Mouse (Mus musculus): ENCODE results near the gene Nek6. TPM values are rescaled to one million over a fixed set of nuclear protein-coding genes. Genes with fewer than 3 reads are reported as not detected.

The Nek6 gene
- polyA plus RNA-seq, 1 experiment, result 25.6 TPM

DNA sequence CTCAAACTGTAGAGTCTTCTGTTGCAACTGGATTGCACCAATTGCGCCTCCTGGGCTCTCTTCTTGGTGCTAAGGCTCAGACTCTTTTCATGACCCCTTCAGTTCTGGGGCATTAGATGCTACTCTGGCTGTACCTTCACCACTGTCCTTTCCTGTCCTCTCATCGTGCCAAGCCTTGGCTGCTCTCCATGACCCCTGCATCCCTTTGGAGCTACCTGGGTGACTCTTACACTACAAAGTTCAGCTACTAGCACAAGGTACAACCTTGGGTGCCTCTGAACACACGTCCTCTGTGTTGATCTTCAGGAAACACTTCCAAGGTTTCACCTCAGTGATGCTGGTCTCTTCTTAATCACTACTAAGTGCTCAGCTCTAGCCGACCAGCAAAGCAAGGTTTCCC is 51.2 kb downstream of the Nek6 start:
- Histone ChIP-seq H3ac (ENCODE audit: control insufficient read depth, insufficient read length) (no peak overlapping the region), H3K4me3 (no peak overlapping the region), H3K36me3 (ENCODE audit: control insufficient read depth, insufficient read depth) (peaks cover 10% of the 10 kb centered on the region), H3K27me3 (ENCODE audit: control insufficient read depth, insufficient read depth, insufficient read length) (no peaks in the 10 kb centered on the region), H3K4me2 (ENCODE audit: low read depth) (no peak overlapping the region), H3K79me2 (ENCODE audit: control insufficient read depth, insufficient read depth) (no peaks in the 10 kb centered on the region)
- no peak for TF ChIP-seq USF1 (IDR thresholded peaks at IDR 0.05; ENCODE audit: low read depth)
- TF ChIP-seq POLR2AphosphoS2 (IDR thresholded peaks at IDR 0.05; ENCODE audit: insufficient read length, low read depth), result no peak
- no peak for TF ChIP-seq MYOG (IDR thresholded peaks at IDR 0.05; ENCODE audit: control insufficient read depth in 1 of 3, insufficient read depth in 1 of 3, insufficient read length in 2 of 3, low read depth in 2 of 3)
- no peak for TF ChIP-seq E2F4 (IDR thresholded peaks at IDR 0.05; ENCODE audit: insufficient read depth)
- no peak for TF ChIP-seq MAX (IDR thresholded peaks at IDR 0.05; ENCODE audit: low read depth)
- TF ChIP-seq REST (IDR thresholded peaks at IDR 0.05; ENCODE audit: insufficient read depth, insufficient read length), result no peak
- no peak for TF ChIP-seq TCF3 (IDR thresholded peaks at IDR 0.05; ENCODE audit: insufficient read length, low read depth)
- no peak for TF ChIP-seq MYOD1 (IDR thresholded peaks at IDR 0.05; ENCODE audit: control insufficient read depth in 1 of 3, insufficient read length in 2 of 3, low read depth in 2 of 3)

DNA sequence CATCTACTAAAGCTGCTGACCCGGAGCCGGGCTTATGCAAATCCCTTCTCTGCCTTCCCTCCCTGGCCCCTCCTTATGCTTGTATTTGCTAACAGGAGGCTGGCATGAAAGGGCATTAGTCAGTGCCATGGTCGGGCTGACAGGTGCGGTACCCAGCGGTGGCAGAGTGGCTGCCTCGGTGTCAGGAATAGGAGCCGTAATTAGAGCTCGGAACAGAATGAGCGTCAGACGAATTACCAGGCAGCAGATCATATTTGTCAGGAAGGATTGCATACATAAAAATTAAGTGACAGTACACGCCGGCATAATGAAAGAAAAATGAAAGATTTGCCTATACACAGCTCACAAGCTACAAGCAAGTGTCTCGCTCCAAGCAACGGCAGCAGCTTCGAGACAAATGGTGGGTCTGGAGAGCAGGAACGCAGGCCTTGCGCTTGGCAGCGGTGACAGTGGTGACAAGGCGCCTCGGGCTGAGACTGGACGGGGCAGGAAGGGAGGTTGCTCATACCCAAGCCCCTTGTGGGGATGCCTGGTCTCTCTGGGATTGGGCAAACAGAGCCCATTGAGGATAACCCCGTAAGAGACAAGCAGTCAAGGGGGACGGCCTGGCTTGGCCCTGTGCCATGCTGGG is 60.6 kb downstream of the Nek6 start:
- no peak overlapping the region for H3ac ChIP-seq (ENCODE audit: control insufficient read depth, insufficient read length)
- no peak overlapping the region for H3K4me2 ChIP-seq (ENCODE audit: low read depth)
- peaks cover 3% of the 10 kb centered on the region for H3K36me3 ChIP-seq (ENCODE audit: control insufficient read depth, insufficient read depth)
- TF ChIP-seq POLR2AphosphoS2 (IDR thresholded peaks at IDR 0.05; ENCODE audit: insufficient read length, low read depth) (no peak), MYOG (IDR thresholded peaks at IDR 0.05; ENCODE audit: control insufficient read depth in 1 of 3, insufficient read depth in 1 of 3, insufficient read length in 2 of 3, low read depth in 2 of 3) (peak in 2 of 3 experiments; percentile 16 to 25), E2F4 (IDR thresholded peaks at IDR 0.05; ENCODE audit: insufficient read depth) (no peak), MAX (IDR thresholded peaks at IDR 0.05; ENCODE audit: low read depth) (no peak), USF1 (IDR thresholded peaks at IDR 0.05; ENCODE audit: low read depth) (no peak), TCF3 (IDR thresholded peaks at IDR 0.05; ENCODE audit: insufficient read length, low read depth) (no peak), MYOD1 (IDR thresholded peaks at IDR 0.05; ENCODE audit: control insufficient read depth in 1 of 3, insufficient read length in 2 of 3, low read depth in 2 of 3) (peak in 2 of 3 experiments; percentile 17 to 59), REST (IDR thresholded peaks at IDR 0.05; ENCODE audit: insufficient read depth, insufficient read length) (no peak)
- H3K79me2 ChIP-seq (ENCODE audit: control insufficient read depth, insufficient read depth), result no peaks in the 10 kb centered on the region
- no peaks in the 10 kb centered on the region for H3K27me3 ChIP-seq (ENCODE audit: control insufficient read depth, insufficient read depth, insufficient read length)
- no peak overlapping the region for H3K4me3 ChIP-seq

DNA sequence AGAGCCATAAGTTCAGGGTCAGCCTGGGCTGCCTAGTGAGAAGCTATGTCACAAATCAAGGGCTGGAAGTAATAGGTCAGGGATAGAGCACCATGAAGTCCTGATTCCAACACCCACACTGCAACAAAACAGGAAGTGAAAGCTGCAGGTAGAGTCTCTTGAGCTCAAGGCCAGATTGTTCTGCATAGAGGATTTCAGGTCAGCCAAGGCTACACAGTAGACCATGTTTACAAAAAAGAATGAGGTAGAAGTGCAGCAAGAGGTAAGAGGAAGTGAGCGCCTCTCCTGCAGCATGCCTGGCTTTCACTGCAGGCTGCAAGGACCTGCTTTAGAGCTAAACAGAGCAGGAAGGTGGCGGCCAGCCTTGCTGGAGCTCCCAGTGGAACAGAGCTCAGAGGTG is 63.3 kb downstream of the Nek6 start:
- peaks cover 3% of the 10 kb centered on the region for H3K36me3 ChIP-seq (ENCODE audit: control insufficient read depth, insufficient read depth)
- no peaks in the 10 kb centered on the region for H3K27me3 ChIP-seq (ENCODE audit: control insufficient read depth, insufficient read depth, insufficient read length)
- H3K4me3 ChIP-seq, result no peak overlapping the region
- H3K79me2 ChIP-seq (ENCODE audit: control insufficient read depth, insufficient read depth), result no peaks in the 10 kb centered on the region
- H3K4me2 ChIP-seq (ENCODE audit: low read depth), result no peak overlapping the region
- no peak for TF ChIP-seq USF1 (IDR thresholded peaks at IDR 0.05; ENCODE audit: low read depth)
- no peak for TF ChIP-seq POLR2A (IDR thresholded peaks at IDR 0.05; ENCODE audit: insufficient read length, low read depth)
- no peak for TF ChIP-seq CEBPB (IDR thresholded peaks at IDR 0.05; ENCODE audit: insufficient read depth, poor library complexity, severe bottlenecking)
- no peak for TF ChIP-seq MAX (IDR thresholded peaks at IDR 0.05; ENCODE audit: low read depth)
- TF ChIP-seq POLR2AphosphoS2 (IDR thresholded peaks at IDR 0.05; ENCODE audit: insufficient read length, low read depth), result no peak
- no peak for TF ChIP-seq MYOG (IDR thresholded peaks at IDR 0.05; ENCODE audit: control insufficient read depth in 1 of 3, insufficient read depth in 1 of 3, insufficient read length in 2 of 3, low read depth in 2 of 3)
- no peak for TF ChIP-seq E2F4 (IDR thresholded peaks at IDR 0.05; ENCODE audit: insufficient read depth)
- no peak for TF ChIP-seq MYOD1 (IDR thresholded peaks at IDR 0.05; ENCODE audit: control insufficient read depth in 1 of 3, insufficient read length in 2 of 3, low read depth in 2 of 3)
- TF ChIP-seq TCF3 (IDR thresholded peaks at IDR 0.05; ENCODE audit: insufficient read length, low read depth), result no peak
- H3ac ChIP-seq (ENCODE audit: control insufficient read depth, insufficient read length), result no peak overlapping the region

DNA sequence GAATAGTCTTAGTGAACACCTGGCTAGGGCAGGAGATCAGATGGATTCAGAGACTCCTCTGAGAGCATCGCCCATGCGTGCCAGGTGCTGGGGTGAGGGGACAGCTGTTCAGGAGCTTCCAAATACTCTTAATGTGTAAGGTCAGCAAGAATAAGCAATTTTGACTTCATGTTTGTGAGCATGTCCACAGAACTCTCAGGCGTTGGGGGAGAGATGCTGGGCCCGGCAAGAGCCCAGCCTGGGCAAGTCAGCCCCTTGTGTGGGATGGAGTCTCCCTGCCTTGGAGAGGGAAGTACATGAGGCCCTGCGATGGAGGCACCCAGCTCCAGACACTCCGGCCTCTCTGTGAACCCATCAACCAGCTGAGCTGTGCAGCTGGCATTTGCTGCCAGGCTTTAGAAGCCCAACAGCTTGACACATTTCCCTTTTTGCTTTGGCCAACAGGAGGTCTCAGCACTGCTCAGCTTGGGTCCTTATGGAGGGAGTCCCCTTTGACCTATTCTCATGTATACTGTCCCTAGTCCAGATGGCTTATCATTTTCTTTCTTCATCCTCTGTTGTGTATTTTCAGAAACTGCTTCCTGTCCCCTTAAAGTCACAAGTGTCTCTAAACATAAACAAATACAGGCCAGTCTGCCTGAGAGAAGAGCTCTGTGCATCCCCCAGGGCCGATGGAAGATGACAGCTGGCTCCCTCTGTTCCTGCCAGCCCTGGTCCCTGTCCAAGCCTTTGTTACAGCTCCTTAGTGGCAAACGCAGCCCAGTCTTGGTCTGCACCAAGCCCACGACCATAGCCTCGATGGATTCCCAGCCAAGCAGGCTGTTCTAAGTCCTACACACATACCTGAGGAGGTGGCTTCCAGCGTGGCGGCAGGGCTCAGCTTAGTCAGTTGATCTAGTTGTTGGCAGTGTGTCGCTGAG is 67.4 kb downstream of the Nek6 start:
- peaks cover 3% of the 10 kb centered on the region for H3K36me3 ChIP-seq (ENCODE audit: control insufficient read depth, insufficient read depth)

DNA sequence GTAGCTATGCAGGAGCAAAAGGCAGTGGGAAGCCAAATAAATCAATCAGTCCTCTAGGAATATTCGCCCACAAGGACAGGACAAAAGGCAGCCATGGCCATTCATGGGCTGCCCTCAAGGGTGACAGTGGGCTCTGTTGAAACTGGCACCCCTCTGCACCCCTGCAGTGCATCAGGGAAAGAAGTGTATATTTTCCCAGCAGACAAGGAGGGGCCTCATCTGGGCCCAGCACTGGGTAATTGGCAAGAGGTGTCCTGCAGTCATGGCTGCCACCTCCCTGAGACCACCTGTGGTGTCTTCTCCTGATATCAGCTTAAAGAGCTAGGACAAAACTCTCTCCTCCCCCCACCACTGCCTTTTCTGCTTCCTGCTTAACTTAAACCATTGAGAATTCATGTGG is 68.1 kb downstream of the Nek6 start:
- TF ChIP-seq USF1 (IDR thresholded peaks at IDR 0.05; ENCODE audit: low read depth), result no peak
- no peak for TF ChIP-seq MYOD1 (IDR thresholded peaks at IDR 0.05; ENCODE audit: control insufficient read depth in 1 of 3, insufficient read length in 2 of 3, low read depth in 2 of 3)
- no peak for TF ChIP-seq MAX (IDR thresholded peaks at IDR 0.05; ENCODE audit: low read depth)
- TF ChIP-seq E2F4 (IDR thresholded peaks at IDR 0.05; ENCODE audit: insufficient read depth), result no peak
- TF ChIP-seq MYOG (IDR thresholded peaks at IDR 0.05; ENCODE audit: control insufficient read depth in 1 of 3, insufficient read depth in 1 of 3, insufficient read length in 2 of 3, low read depth in 2 of 3), result no peak
- no peak for TF ChIP-seq POLR2AphosphoS2 (IDR thresholded peaks at IDR 0.05; ENCODE audit: insufficient read length, low read depth)
- no peak for TF ChIP-seq TCF3 (IDR thresholded peaks at IDR 0.05; ENCODE audit: insufficient read length, low read depth)
- TF ChIP-seq CEBPB (IDR thresholded peaks at IDR 0.05; ENCODE audit: insufficient read depth, poor library complexity, severe bottlenecking), result no peak
- no peak for TF ChIP-seq TCF12 (IDR thresholded peaks at IDR 0.05; ENCODE audit: insufficient read depth, poor library complexity, severe bottlenecking)
- TF ChIP-seq SRF (IDR thresholded peaks at IDR 0.05; ENCODE audit: control insufficient read depth, insufficient read length, low read depth), result no peak
- TF ChIP-seq POLR2A (IDR thresholded peaks at IDR 0.05; ENCODE audit: insufficient read length, low read depth), result no peak
- H3K27me3 ChIP-seq (ENCODE audit: control insufficient read depth, insufficient read depth, insufficient read length), result no peaks in the 10 kb centered on the region
- no peak overlapping the region for H3ac ChIP-seq (ENCODE audit: control insufficient read depth, insufficient read length)
- no peak overlapping the region for H3K4me3 ChIP-seq
- H3K4me2 ChIP-seq (ENCODE audit: low read depth), result no peak overlapping the region
- peaks cover 6% of the 10 kb centered on the region for H3K36me3 ChIP-seq (ENCODE audit: control insufficient read depth, insufficient read depth)
- H3K79me2 ChIP-seq (ENCODE audit: control insufficient read depth, insufficient read depth), result no peaks in the 10 kb centered on the region

More for the DNA sequence above, 67.4 kb downstream of the Nek6 start:
- Histone ChIP-seq H3K27me3 (ENCODE audit: control insufficient read depth, insufficient read depth, insufficient read length) (no peaks in the 10 kb centered on the region), H3K4me2 (ENCODE audit: low read depth) (no peak overlapping the region), H3K4me3 (no peak overlapping the region), H3K79me2 (ENCODE audit: control insufficient read depth, insufficient read depth) (no peaks in the 10 kb centered on the region), H3ac (ENCODE audit: control insufficient read depth, insufficient read length) (no peak overlapping the region)
- TF ChIP-seq MYOD1 (IDR thresholded peaks at IDR 0.05; ENCODE audit: control insufficient read depth in 1 of 3, insufficient read length in 2 of 3, low read depth in 2 of 3), result peak; percentile 42 to 88 (median 78)
- TF ChIP-seq USF1 (IDR thresholded peaks at IDR 0.05; ENCODE audit: low read depth), result no peak
- TF ChIP-seq REST (IDR thresholded peaks at IDR 0.05; ENCODE audit: insufficient read depth, insufficient read length), result no peak
- peak in 2 of 3 experiments; percentile 66 to 68 for TF ChIP-seq MYOG (IDR thresholded peaks at IDR 0.05; ENCODE audit: control insufficient read depth in 1 of 3, insufficient read depth in 1 of 3, insufficient read length in 2 of 3, low read depth in 2 of 3)

Data from myocyte (in vitro differentiated cells).